29 mouse cellular contexts compared by ENCODE assay signal in genomic region chr4:148035440-148035839, GRCm38 (mm10). TPM values are rescaled to one million over a fixed set of nuclear protein-coding genes. Genes with fewer than 3 reads are reported as not detected.
"Had no signal": no experiment of that assay in that cellular context is flagged by ENCODE, and none has a peak within 500 bp of the region (broad histone marks: within the 10 kb centered on the region; RNA-seq: fewer than 3 reads in every experiment).

No protein-coding gene starts in this region.

- H3K9me3 ChIP-seq: intestine, embryonic 15.5 days; limb, embryonic 10.5 days; limb, embryonic 13.5 days; liver, embryonic 12.5 days; liver, embryonic 15.5 days; lung, embryonic 15.5 days had no signal

- ATAC-seq: intestine, embryonic 15.5 days; liver, embryonic 12.5 days had no signal

- H3K27ac ChIP-seq: intestine, embryonic 15.5 days; kidney, postnatal 0 days; layer of hippocampus, adult 2 months; limb, embryonic 10.5 days; limb, embryonic 13.5 days; liver, embryonic 12.5 days; liver, embryonic 15.5 days; lung, embryonic 15.5 days; stomach, postnatal 0 days had no signal

- H3K9ac ChIP-seq: intestine, embryonic 15.5 days; limb, embryonic 13.5 days; liver, embryonic 12.5 days; liver, embryonic 15.5 days; lung, embryonic 15.5 days had no signal

- DNase-seq: layer of hippocampus, adult 9-11 months; liver; lung, adult 18-20 months; lung, postnatal 14 days; lung, postnatal 4 days; midbrain, embryonic 14.5 days; right cerebral cortex, adult 18-20 months; right cerebral cortex, postnatal 14 days; right cerebral cortex, postnatal 4 days; thymus, adult 2 months; thymus, postnatal 25 days had no signal

- H3K27me3 ChIP-seq: intestine, embryonic 15.5 days; limb, embryonic 13.5 days; liver, embryonic 12.5 days; liver, embryonic 15.5 days; lung, embryonic 15.5 days had no signal

- H3K4me2 ChIP-seq: intestine, embryonic 15.5 days; limb, embryonic 13.5 days; liver, embryonic 12.5 days; liver, embryonic 15.5 days; lung, embryonic 15.5 days; midbrain, embryonic 11.5 days had no signal

- H3K4me3 ChIP-seq: intestine, embryonic 15.5 days; layer of hippocampus, adult 2 months; limb, embryonic 10.5 days; limb, embryonic 13.5 days; liver, embryonic 12.5 days; liver, embryonic 15.5 days; lung, embryonic 15.5 days had no signal

RNA-seq across cellular contexts. Expression of gene Nppa, which starts 34.9 kb away (rescaled TPM):
- total RNA-seq: layer of hippocampus, adult 2 months; layer of hippocampus, postnatal 25 days; megakaryocyte progenitor cell, adult 5-6 weeks; megakaryocyte-erythroid progenitor cell, adult 5-6 weeks had no signal
- polyA plus RNA-seq: intestine, embryonic 15.5 days; kidney, postnatal 0 days; limb, embryonic 13.5 days had no signal

RNA-seq across cellular contexts. Expression of gene Nppb, which starts 49.9 kb away (rescaled TPM):
- total RNA-seq: layer of hippocampus, adult 2 months; layer of hippocampus, postnatal 25 days; left cerebral cortex, adult 18-20 months; left cerebral cortex, postnatal 25 days; megakaryocyte progenitor cell, adult 5-6 weeks; megakaryocyte-erythroid progenitor cell, adult 5-6 weeks; midbrain, postnatal 0 days had no signal
- polyA plus RNA-seq: intestine, embryonic 15.5 days; kidney, postnatal 0 days; large intestine, adult 2 months; limb, embryonic 10.5 days; limb, embryonic 13.5 days; liver, embryonic 12.5 days; liver, embryonic 15.5 days; midbrain, embryonic 14.5 days; midbrain, postnatal 0 days; stomach, embryonic 14.5 days; stomach, postnatal 0 days had no signal
